Mouse (Mus musculus): ENCODE data around the gene Rabl6. TPM values are rescaled to one million over a fixed set of nuclear protein-coding genes. Genes with fewer than 3 reads are reported as not detected.

Gene Rabl6
- total RNA-seq, 2 experiments from 2014 or later, result 84.7 to 96.9 TPM

GRCm38 (mm10) chr2:25549021-25549991 lies 59.0 kb downstream of the Rabl6 start:
- DNase-seq (ENCODE audit: low spot score in 2 of 2), result no peak

GRCm38 (mm10) chr2:25546811-25547491 lies 61.4 kb downstream of the Rabl6 start, which contains the start of gene Traf2:
Gene Traf2 (minus strand): TSS chr2:25546940.
- peak; percentile 99 for DNase-seq (ENCODE audit: low spot score in 2 of 2)

- DNase-seq (ENCODE audit: low spot score in 2 of 2), result no peak
Observed at GRCm38 (mm10) chr2:25545996-25546810, 62.1 kb downstream of the Rabl6 start.

- DNase-seq (ENCODE audit: low spot score in 2 of 2), result no peak
Observed at GRCm38 (mm10) chr2:25541644-25542367, 66.5 kb downstream of the Rabl6 start.

- DNase-seq (ENCODE audit: low spot score in 2 of 2), result no peak
Observed at GRCm38 (mm10) chr2:25540541-25540948, 67.8 kb downstream of the Rabl6 start.

GRCm38 (mm10) chr2:25536531-25536930 lies 71.8 kb downstream of the Rabl6 start:
- DNase-seq (ENCODE audit: low spot score in 2 of 2), result no peak

- no peak for DNase-seq (ENCODE audit: low spot score in 2 of 2)
Observed at GRCm38 (mm10) chr2:25534866-25535182, 73.5 kb downstream of the Rabl6 start.

GRCm38 (mm10) chr2:25534178-25534865 lies 74.0 kb downstream of the Rabl6 start:
- DNase-seq (ENCODE audit: low spot score in 2 of 2), result peak; percentile 44 to 47

- DNase-seq (ENCODE audit: low spot score in 2 of 2), result no peak
Observed at GRCm38 (mm10) chr2:25533707-25534106, 74.6 kb downstream of the Rabl6 start.

Other genes with a start within 250 kb of the Rabl6 start
- gene Uap1l1, start 242.8 kb downstream of the Rabl6 start, total RNA-seq (2021), result 10 to 100 TPM; 11.2 to 11.5 TPM
- 10 to 100 TPM; 16.0 to 18.3 TPM for gene Sapcd2, start 236.2 kb downstream of the Rabl6 start, total RNA-seq (2021)
- 10 to 100 TPM; 26.1 to 26.6 TPM for gene Entpd2, start 212.6 kb downstream of the Rabl6 start, total RNA-seq (2021)
- 100 to 1,000 TPM; 416 to 446 TPM for gene Npdc1, start 209.2 kb downstream of the Rabl6 start, total RNA-seq (2021)
- under 1 TPM; 0.33 to 0.78 TPM for gene Fut7, start 185.3 kb downstream of the Rabl6 start, total RNA-seq (2021)
- 100 to 1,000 TPM; 107 to 118 TPM for gene Abca2, start 179.8 kb downstream of the Rabl6 start, total RNA-seq (2021)
- gene Clic3, start 151.7 kb downstream of the Rabl6 start, total RNA-seq (2021), result under 1 TPM in 1 of 2 experiments, not detected in 1; 0.60 TPM
- 10 to 100 TPM; 56.1 to 68.6 TPM for gene Paxx, start 147.4 kb downstream of the Rabl6 start, total RNA-seq (2021)
- 100 to 1,000 TPM; 257 to 743 TPM for gene Ptgds, start 138.5 kb downstream of the Rabl6 start, total RNA-seq (2021)
- gene Lcn12, start 114.6 kb downstream of the Rabl6 start, total RNA-seq (2021), result not detected
- gene Fbxw5, start 107.8 kb downstream of the Rabl6 start, total RNA-seq (2021), result 100 to 1,000 TPM; 132 to 140 TPM
- 1 to 10 TPM; 1.5 to 1.9 TPM for gene C8g, start 106.8 kb downstream of the Rabl6 start, total RNA-seq (2021)
- 10 to 100 TPM in 1 of 2 experiments, 1 to 10 TPM in 1; 9.0 to 10.5 TPM for gene Traf2, start 61.6 kb downstream of the Rabl6 start, total RNA-seq (2021)
- 100 to 1,000 TPM; 232 to 242 TPM for gene Edf1, start 50.7 kb downstream of the Rabl6 start, total RNA-seq (2021)
- 1 to 10 TPM; 1.0 to 5.4 TPM for gene Mamdc4, start 33.7 kb downstream of the Rabl6 start, total RNA-seq (2021)
- gene Phpt1, start 33.3 kb downstream of the Rabl6 start, total RNA-seq (2021), result 10 to 100 TPM; 94.5 to 99.8 TPM
- 10 to 100 TPM; 82.7 to 84.8 TPM for gene Ajm1, start 26.8 kb downstream of the Rabl6 start, total RNA-seq (2021)
- gene Ccdc183, start 9.2 kb upstream of the Rabl6 start, total RNA-seq (2021), result not detected
- 10 to 100 TPM; 19.9 to 21.1 TPM for gene Tmem141, start 13.5 kb upstream of the Rabl6 start, total RNA-seq (2021)
- 1 to 10 TPM; 1.1 to 1.4 TPM for gene Fcna, start 19.5 kb upstream of the Rabl6 start, total RNA-seq (2021)
- not detected for gene Lcn8, start 44.6 kb upstream of the Rabl6 start, total RNA-seq (2021)
- not detected for gene Lcn5, start 49.4 kb upstream of the Rabl6 start, total RNA-seq (2021)
- not detected for gene Lcn6, start 68.3 kb upstream of the Rabl6 start, total RNA-seq (2021)
- not detected for gene Lcn10, start 74.2 kb upstream of the Rabl6 start, total RNA-seq (2021)
- gene Obp2a, start 91.5 kb upstream of the Rabl6 start, total RNA-seq (2021), result not detected
- gene Bmyc, start 98.2 kb upstream of the Rabl6 start, total RNA-seq (2021), result 10 to 100 TPM; 91.7 to 98.0 TPM
- not detected for gene Obp2b, start 128.5 kb upstream of the Rabl6 start, total RNA-seq (2021)
- not detected for gene Lcn3, start 157.0 kb upstream of the Rabl6 start, total RNA-seq (2021)
- not detected for gene Lcn11, start 168.5 kb upstream of the Rabl6 start, total RNA-seq (2021)
- not detected for gene Gm13539, start 173.7 kb upstream of the Rabl6 start, total RNA-seq (2021)
- gene Glt6d1, start 207.3 kb upstream of the Rabl6 start, total RNA-seq (2021), result not detected
- not detected for gene Lcn9, start 214.6 kb upstream of the Rabl6 start, total RNA-seq (2021)
- gene Sohlh1, start 238.7 kb upstream of the Rabl6 start, total RNA-seq (2021), result not detected

All from layer of hippocampus, postnatal 10 days (tissue).